Mouse (Mus musculus) kidney, embryonic 15.5 days (tissue): ENCODE data around the gene Rbbp8nl. TPM values are rescaled to one million over a fixed set of nuclear protein-coding genes. Genes with fewer than 3 reads are reported as not detected.
A peak's percentile ranks its signal among the peaks of the same experiment; 100 is the strongest.

ENCODE experiments used
- ATAC-seq: fragments of 200-750 bp; cut with Nextera tagmentation; replicated peaks from 2 replicates; pipeline ENCODE4 v1.8.0; 2017; ENCODE audit warnings: moderate TSS enrichment; ENCODE audit not compliant: low FRiP score
- H3K27ac ChIP-seq: fragments of 300-500 bp; sonication (generic); 2 replicates; pipeline ENCODE4 v1.5.1; 2015; ENCODE audit warnings: mild to moderate bottlenecking, inconsistent platforms
- H3K27me3 ChIP-seq: fragments of 300-500 bp; sonication (generic); 2 replicates; pipeline ENCODE4 v1.6.1; 2015; ENCODE audit warnings: inconsistent platforms
- H3K36me3 ChIP-seq: fragments of 300-500 bp; sonication (generic); 2 replicates; pipeline ENCODE4 v1.6.1; 2015; ENCODE audit warnings: inconsistent platforms
- H3K4me1 ChIP-seq: fragments of 300-500 bp; sonication (generic); 2 replicates; pipeline ENCODE4 v1.6.1; 2015; ENCODE audit warnings: inconsistent platforms
- H3K4me2 ChIP-seq: fragments of 300-500 bp; sonication (generic); 2 replicates; pipeline ENCODE4 v1.6.1; 2015; ENCODE audit warnings: moderate library complexity, mild to moderate bottlenecking, inconsistent platforms
- H3K4me3 ChIP-seq: fragments of 300-500 bp; sonication (generic); replicated peaks from 2 replicates; pipeline ENCODE4 v1.5.1; 2015; ENCODE audit warnings: mild to moderate bottlenecking, inconsistent platforms
- H3K9ac ChIP-seq: fragments of 300-500 bp; sonication (generic); 2 replicates; pipeline ENCODE4 v1.6.1; 2015; ENCODE audit warnings: mild to moderate bottlenecking, inconsistent platforms
- H3K9me3 ChIP-seq: fragments of 300-500 bp; sonication (generic); replicated peaks from 2 replicates; pipeline ENCODE4 v1.6.1; 2016; ENCODE audit warnings: inconsistent platforms
- WGBS: fragments of 180-500 bp; shearing (Covaris S2); methylation state at CpG from one replicate; pipeline ENCODE4 v1.1.7; 2015; ENCODE audit warnings: mixed read lengths; 5-methylcytosine and 5-hydroxymethylcytosine counted together
- polyA plus RNA-seq: library from polyadenylated mRNA; unstranded; fragments of >200 nt; fragmentation: Nextera tagmentation; extraction: Ambion mirVana; gene quantifications from 2 replicates; pipeline ENCODE4 v1.2.1, GENCODE M21; 2015

Rbbp8nl gene
- polyA plus RNA-seq, 1 experiment from 2014 or later = 0.87 TPM

- peaks cover 26% of the 10 kb centered on the region for H3K4me1 ChIP-seq
- H3K9me3 ChIP-seq = no peaks in the 10 kb centered on the region
- 74% methylated on average over 8 of the region's 8 CpGs for WGBS
- no peak overlapping the region for H3K27ac ChIP-seq
- no peaks in the 10 kb centered on the region for H3K36me3 ChIP-seq
- H3K4me2 ChIP-seq = no peak overlapping the region
- ATAC-seq = no peak
- H3K27me3 ChIP-seq = peaks cover 5% of the 10 kb centered on the region
- H3K9ac ChIP-seq = no peak overlapping the region
- H3K4me3 ChIP-seq = no peak overlapping the region
Observed at GRCm38 (mm10) chr2:180277773-180278320, 11.8 kb downstream of the Rbbp8nl start.

GRCm38 (mm10) chr2:180276851-180277259 lies 12.8 kb downstream of the Rbbp8nl start:
- no peak for ATAC-seq
- Histone ChIP-seq H3K9me3 (no peaks in the 10 kb centered on the region), H3K27me3 (peaks cover 5% of the 10 kb centered on the region), H3K36me3 (no peaks in the 10 kb centered on the region), H3K4me2 (no peak overlapping the region), H3K4me3 (no peak overlapping the region), H3K27ac (no peak overlapping the region; the same call in 1 of the 2 replicates), H3K9ac (no peak overlapping the region), H3K4me1 (peaks cover 35% of the 10 kb centered on the region)
- WGBS = 67% methylated on average over 8 of the region's 8 CpGs

GRCm38 (mm10) chr2:180276385-180276784 lies 13.3 kb downstream of the Rbbp8nl start:
- H3K4me2 ChIP-seq = peak overlapping the region; percentile 13; the same call in 1 of the 2 replicates
- H3K27ac ChIP-seq = no peak overlapping the region
- ATAC-seq = no peak
- H3K27me3 ChIP-seq = peaks cover 5% of the 10 kb centered on the region
- H3K4me3 ChIP-seq = no peak overlapping the region
- H3K4me1 ChIP-seq = peaks cover 40% of the 10 kb centered on the region
- H3K9me3 ChIP-seq = no peaks in the 10 kb centered on the region
- H3K9ac ChIP-seq = no peak overlapping the region
- H3K36me3 ChIP-seq = no peaks in the 10 kb centered on the region
- WGBS = 46% methylated on average over 4 of the region's 4 CpGs

GRCm38 (mm10) chr2:180275836-180276235 lies 13.8 kb downstream of the Rbbp8nl start:
- H3K9ac ChIP-seq = no peak overlapping the region
- no peak overlapping the region for H3K27ac ChIP-seq
- H3K4me2 ChIP-seq = peak overlapping the region; percentile 13; the same call in 1 of the 2 replicates
- H3K36me3 ChIP-seq = peaks cover 2% of the 10 kb centered on the region; the same call in 1 of the 2 replicates
- H3K4me1 ChIP-seq = peaks cover 43% of the 10 kb centered on the region
- no peaks in the 10 kb centered on the region for H3K9me3 ChIP-seq
- ATAC-seq = peak; percentile 55
- 2% methylated on average over 8 of the region's 8 CpGs for WGBS
- peaks cover 5% of the 10 kb centered on the region for H3K27me3 ChIP-seq
- no peak overlapping the region for H3K4me3 ChIP-seq

- WGBS = 79% methylated on average over 2 of the region's 2 CpGs
- Histone ChIP-seq H3K36me3 (peaks cover 15% of the 10 kb centered on the region), H3K4me1 (peaks cover 46% of the 10 kb centered on the region), H3K4me3 (no peak overlapping the region), H3K9ac (no peak overlapping the region), H3K4me2 (no peak overlapping the region), H3K27ac (no peak overlapping the region), H3K9me3 (no peaks in the 10 kb centered on the region), H3K27me3 (peaks cover 5% of the 10 kb centered on the region)
- no peak for ATAC-seq
Observed at GRCm38 (mm10) chr2:180274523-180274922, 15.2 kb downstream of the Rbbp8nl start.

- peak; percentile 94 for ATAC-seq
- H3K4me3 ChIP-seq = peak within 1 kb of the TSS; percentile 66
- H3K27ac ChIP-seq = peak within 1 kb of the TSS; percentile 59
- WGBS = 6% methylated on average over 68 of the region's 68 CpGs
- H3K9ac ChIP-seq = peak within 1 kb of the TSS; percentile 85
- H3K9me3 ChIP-seq = no peaks in the 10 kb centered on the region
- H3K27me3 ChIP-seq = peaks cover 5% of the 10 kb centered on the region; the same call in 1 of the 2 replicates
- peak within 1 kb of the TSS; percentile 76 for H3K4me2 ChIP-seq
- H3K4me1 ChIP-seq = peaks cover 46% of the 10 kb centered on the region
- H3K36me3 ChIP-seq = peaks cover 19% of the 10 kb centered on the region
Observed at GRCm38 (mm10) chr2:180273394-180274244, 16.1 kb downstream of the Rbbp8nl start, which contains the start of gene Cables2. Gene Cables2, minus strand, starts transcription at chr2:180273496.

- Histone ChIP-seq H3K4me1 (peaks cover 46% of the 10 kb centered on the region), H3K27ac (peak overlapping the region; percentile 59), H3K4me3 (peak overlapping the region; percentile 66), H3K27me3 (peaks cover 5% of the 10 kb centered on the region; the same call in 1 of the 2 replicates), H3K9me3 (no peaks in the 10 kb centered on the region), H3K4me2 (peak overlapping the region; percentile 76), H3K36me3 (peaks cover 22% of the 10 kb centered on the region), H3K9ac (peak overlapping the region; percentile 85)
- under 1% methylated on average over 33 of the region's 37 CpGs for WGBS
- ATAC-seq = peak; percentile 27
Observed at GRCm38 (mm10) chr2:180272884-180273321, 16.8 kb downstream of the Rbbp8nl start.

- H3K4me1 ChIP-seq = peaks cover 42% of the 10 kb centered on the region
- WGBS = 65% methylated on average over 5 of the region's 5 CpGs
- H3K9me3 ChIP-seq = no peaks in the 10 kb centered on the region
- 0 out of 2 replicates have a peak overlapping the region, but pooled peaks have one; percentile 85 for H3K9ac ChIP-seq
- H3K4me2 ChIP-seq = peak overlapping the region; percentile 76
- peaks cover 30% of the 10 kb centered on the region for H3K36me3 ChIP-seq
- no peak overlapping the region for H3K27ac ChIP-seq
- no peak for ATAC-seq
- peak overlapping the region; percentile 66 for H3K4me3 ChIP-seq
- peaks cover 5% of the 10 kb centered on the region; the same call in 1 of the 2 replicates for H3K27me3 ChIP-seq
Observed at GRCm38 (mm10) chr2:180271804-180272395, 17.8 kb downstream of the Rbbp8nl start.

- H3K27ac ChIP-seq = no peak overlapping the region
- no peaks in the 10 kb centered on the region for H3K9me3 ChIP-seq
- H3K36me3 ChIP-seq = peaks cover 38% of the 10 kb centered on the region
- H3K4me2 ChIP-seq = no peak overlapping the region
- no peak for ATAC-seq
- WGBS = 42% methylated on average over 7 of the region's 7 CpGs
- 0 out of 2 replicates have a peak overlapping the region, but pooled peaks have one; percentile 12 for H3K9ac ChIP-seq
- no peak overlapping the region for H3K4me3 ChIP-seq
- H3K4me1 ChIP-seq = peaks cover 32% of the 10 kb centered on the region
- peaks cover 5% of the 10 kb centered on the region; the same call in 1 of the 2 replicates for H3K27me3 ChIP-seq
Observed at GRCm38 (mm10) chr2:180270537-180271255, 19.0 kb downstream of the Rbbp8nl start.

GRCm38 (mm10) chr2:180269329-180269728 lies 20.4 kb downstream of the Rbbp8nl start:
- Histone ChIP-seq H3K4me1 (peaks cover 28% of the 10 kb centered on the region), H3K9ac (no peak overlapping the region), H3K27me3 (0 out of 2 replicates have a peak, but pooled peaks cover under 1% of the 10 kb centered on the region), H3K36me3 (peaks cover 44% of the 10 kb centered on the region), H3K4me3 (no peak overlapping the region), H3K9me3 (no peaks in the 10 kb centered on the region), H3K4me2 (no peak overlapping the region), H3K27ac (no peak overlapping the region)
- ATAC-seq = no peak
- WGBS = 93% methylated on average over 10 of the region's 10 CpGs

GRCm38 (mm10) chr2:180267955-180268354 lies 21.7 kb downstream of the Rbbp8nl start:
- 74% methylated on average over 2 of the region's 2 CpGs for WGBS
- Histone ChIP-seq H3K27me3 (no peaks in the 10 kb centered on the region), H3K4me2 (no peak overlapping the region), H3K4me1 (peaks cover 23% of the 10 kb centered on the region), H3K9ac (no peak overlapping the region), H3K4me3 (no peak overlapping the region), H3K9me3 (no peaks in the 10 kb centered on the region), H3K27ac (no peak overlapping the region), H3K36me3 (peaks cover 57% of the 10 kb centered on the region)
- ATAC-seq = no peak
